Mouse (Mus musculus) megakaryocyte-erythroid progenitor cell, adult 5-6 weeks (primary cell): ENCODE measurements around the gene Olfr243. TPM values are rescaled to one million over a fixed set of nuclear protein-coding genes. Genes with fewer than 3 reads are reported as not detected.
"Not testable (repeated sequence)": the region's sequence is repeated elsewhere in the genome, so short reads cannot be mapped to it uniquely, and the experiment has no call there.

Experiments used
- ATAC-seq: replicated peaks from 2 replicates; pipeline ENCODE4 v1.8.0; 2016; ENCODE audit warnings: mild to moderate bottlenecking, inconsistent platforms; ENCODE audit not compliant: severe bottlenecking, poor library complexity, low FRiP score, low TSS enrichment
- total RNA-seq, 2 experiments: library from RNA; stranded (forward) in 1 of 2; stranded (reverse) in 1 of 2; fragments of 200-1000, 215-1000 nt in 1 of 2; fragments of >200 nt in 1 of 2; fragmentation: Nextera tagmentation in 1 of 2; gene quantifications; 2 replicates each; pipeline ENCODE4 v1.2.3; 2014 to 2017

Olfr243 gene
- total RNA-seq (2014; fragmentation: Nextera tagmentation) (not detected in 2 replicates), total RNA-seq (2017) (not detected in 2 replicates)

DNA sequence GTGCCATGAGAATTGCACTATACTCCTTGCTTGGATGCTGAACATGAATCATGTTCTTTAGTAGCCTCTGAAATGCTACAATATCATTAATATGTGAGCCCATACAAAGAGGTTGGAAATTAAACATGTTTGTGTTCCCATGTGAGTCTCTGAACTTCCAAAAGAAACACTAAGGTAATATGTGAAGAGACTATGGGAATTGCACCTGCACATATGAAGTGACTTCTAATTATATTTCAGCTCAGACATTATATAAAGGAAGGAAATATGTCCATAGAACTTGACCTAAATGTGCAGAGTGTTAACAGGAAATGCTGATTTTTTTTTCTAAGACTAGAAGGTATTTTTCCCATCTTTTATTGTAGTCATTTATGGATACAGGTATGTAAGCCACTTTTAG is at the start of gene Olfr243:
Gene Olfr243, plus strand, starts transcription at position 301 of the 400 bp plus-strand sequence.
- ATAC-seq, result no peak

GRCm38 (mm10) chr7:103671091-103671490 is 43.4 kb upstream of the Olfr243 start, which contains the start of gene Olfr624:
Olfr624 (minus strand) TSS chr7:103671191.
- ATAC-seq, result no peak

GRCm38 (mm10) chr7:103682420-103682819 is 32.1 kb upstream of the Olfr243 start, which contains the start of gene Olfr625-ps1:
Olfr625-ps1 (plus strand) TSS chr7:103682720.
- ATAC-seq, result no peak

GRCm38 (mm10) chr7:103699469-103699868 is 15.0 kb upstream of the Olfr243 start:
- ATAC-seq, result no peak

DNA sequence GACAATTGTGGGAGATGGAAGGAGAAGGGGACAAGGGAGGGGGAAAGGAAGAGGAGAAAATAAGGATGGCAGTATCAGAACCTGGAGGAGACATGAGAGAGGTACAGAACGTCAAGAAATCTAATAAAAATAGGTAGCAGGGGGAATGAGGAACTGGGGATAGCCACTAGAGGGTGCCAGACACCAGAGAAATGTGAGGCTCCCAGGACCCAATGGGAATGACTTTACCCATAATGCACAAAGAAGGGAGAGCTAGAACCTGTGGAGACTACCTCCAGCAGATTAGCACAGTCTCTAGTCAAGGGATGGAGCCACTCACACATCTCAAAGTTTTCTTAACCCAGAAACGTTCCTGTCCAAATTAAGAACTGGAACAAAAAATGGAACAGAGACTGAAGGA is 2.4 kb upstream of the Olfr243 start:
- peak; percentile 84 for ATAC-seq

GRCm38 (mm10) chr7:103716398-103716797 is 1.9 kb downstream of the Olfr243 start:
- ATAC-seq, result not testable (repeated sequence)

GRCm38 (mm10) chr7:103730074-103730473 is 15.6 kb downstream of the Olfr243 start, which contains the start of gene Olfr628:
Olfr628 (plus strand) TSS chr7:103730374.
- ATAC-seq, result no peak

GRCm38 (mm10) chr7:103744843-103745242 is 30.4 kb downstream of the Olfr243 start, which contains the start of gene Olfr629:
Olfr629 (minus strand) TSS chr7:103744943.
- no peak for ATAC-seq

DNA sequence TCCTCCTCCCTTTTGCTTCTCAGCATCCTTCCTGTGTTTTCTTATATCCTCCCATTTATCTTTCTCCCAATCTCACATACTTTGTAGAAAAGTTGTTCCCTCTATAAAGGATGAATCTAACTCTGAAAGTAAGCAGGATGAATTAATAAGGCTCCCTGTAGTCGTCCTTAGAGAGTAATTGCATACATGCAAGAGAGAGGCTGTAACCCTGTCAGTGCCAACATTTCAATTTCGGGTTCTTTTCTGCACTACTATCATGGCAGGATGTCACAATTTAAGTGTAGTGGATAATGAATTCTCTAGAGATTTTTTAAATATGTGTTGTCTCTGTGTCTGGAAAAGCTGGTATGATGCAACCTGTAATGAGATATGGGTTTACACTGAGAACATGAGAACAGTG is 42.8 kb downstream of the Olfr243 start, which contains the start of gene Olfr630:
Gene Olfr630, minus strand, starts transcription at position 101 of the 400 bp plus-strand sequence.
- no peak for ATAC-seq

DNA sequence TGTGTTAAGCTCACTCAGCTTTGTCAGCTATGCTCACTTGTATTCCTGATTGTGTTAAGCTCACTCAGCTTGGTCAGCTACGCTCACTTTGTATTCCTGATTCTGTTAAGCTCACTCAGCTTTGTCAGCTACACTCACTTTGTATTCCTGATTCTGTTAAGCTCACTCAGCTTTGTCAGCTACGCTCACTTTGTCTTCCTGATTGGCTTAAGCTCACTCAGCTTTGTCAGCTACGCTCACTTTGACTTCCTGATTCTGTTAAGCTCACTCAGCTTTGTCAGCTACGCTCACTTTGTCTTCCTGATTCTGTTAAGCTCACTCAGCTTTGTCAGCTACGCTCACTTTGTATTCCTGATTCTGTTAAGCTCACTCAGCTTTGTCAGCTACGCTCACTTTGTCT is 47.7 kb downstream of the Olfr243 start:
- not testable (repeated sequence) for ATAC-seq

GRCm38 (mm10) chr7:103767687-103768086 is 53.2 kb downstream of the Olfr243 start:
- peak; percentile 86 for ATAC-seq

Other genes with a start within 250 kb of the Olfr243 start
Only the 30 nearest of the 33 such genes appear.
- not detected in 2 replicates for gene Olfr609, start 216.6 kb upstream of the Olfr243 start, total RNA-seq (2014; fragmentation: Nextera tagmentation)
- not detected in 2 replicates for gene Olfr609, start 216.6 kb upstream of the Olfr243 start, total RNA-seq (2017)
- not detected in 2 replicates for gene Olfr610, start 202.5 kb upstream of the Olfr243 start, total RNA-seq (2014; fragmentation: Nextera tagmentation)
- gene Olfr610, start 202.5 kb upstream of the Olfr243 start, total RNA-seq (2017), result not detected in 2 replicates
- gene Olfr611, start 193.8 kb upstream of the Olfr243 start, total RNA-seq (2014; fragmentation: Nextera tagmentation), result not detected in 2 replicates
- gene Olfr611, start 193.8 kb upstream of the Olfr243 start, total RNA-seq (2017), result not detected in 2 replicates
- not detected in 2 replicates for gene Olfr612, start 172.0 kb upstream of the Olfr243 start, total RNA-seq (2014; fragmentation: Nextera tagmentation)
- not detected in 2 replicates for gene Olfr612, start 172.0 kb upstream of the Olfr243 start, total RNA-seq (2017)
- gene Olfr613, start 166.6 kb upstream of the Olfr243 start, total RNA-seq (2014; fragmentation: Nextera tagmentation), result not detected in 2 replicates
- gene Olfr613, start 166.6 kb upstream of the Olfr243 start, total RNA-seq (2017), result not detected in 2 replicates
- gene Olfr615, start 158.6 kb upstream of the Olfr243 start, total RNA-seq (2014; fragmentation: Nextera tagmentation), result not detected in 2 replicates
- not detected in 2 replicates for gene Olfr615, start 158.6 kb upstream of the Olfr243 start, total RNA-seq (2017)
- gene Olfr616, start 145.5 kb upstream of the Olfr243 start, total RNA-seq (2014; fragmentation: Nextera tagmentation), result not detected in 2 replicates
- gene Olfr616, start 145.5 kb upstream of the Olfr243 start, total RNA-seq (2017), result not detected in 2 replicates
- not detected in 2 replicates for gene Olfr617, start 141.6 kb upstream of the Olfr243 start, total RNA-seq (2014; fragmentation: Nextera tagmentation)
- not detected in 2 replicates for gene Olfr617, start 141.6 kb upstream of the Olfr243 start, total RNA-seq (2017)
- gene Olfr618, start 124.6 kb upstream of the Olfr243 start, total RNA-seq (2014; fragmentation: Nextera tagmentation), result not detected in 2 replicates
- not detected in 2 replicates for gene Olfr618, start 124.6 kb upstream of the Olfr243 start, total RNA-seq (2017)
- gene Olfr619, start 114.1 kb upstream of the Olfr243 start, total RNA-seq (2014; fragmentation: Nextera tagmentation), result not detected in 2 replicates
- not detected in 2 replicates for gene Olfr619, start 114.1 kb upstream of the Olfr243 start, total RNA-seq (2017)
- not detected in 2 replicates for gene Olfr620, start 102.1 kb upstream of the Olfr243 start, total RNA-seq (2014; fragmentation: Nextera tagmentation)
- gene Olfr620, start 102.1 kb upstream of the Olfr243 start, total RNA-seq (2017), result not detected in 2 replicates
- gene Olfr622, start 72.0 kb upstream of the Olfr243 start, total RNA-seq (2014; fragmentation: Nextera tagmentation), result not detected in 2 replicates
- not detected in 2 replicates for gene Olfr622, start 72.0 kb upstream of the Olfr243 start, total RNA-seq (2017)
- not detected in 2 replicates for gene Olfr623, start 51.0 kb upstream of the Olfr243 start, total RNA-seq (2014; fragmentation: Nextera tagmentation)
- not detected in 2 replicates for gene Olfr623, start 51.0 kb upstream of the Olfr243 start, total RNA-seq (2017)
- gene Olfr624, start 43.5 kb upstream of the Olfr243 start, total RNA-seq (2014; fragmentation: Nextera tagmentation), result not detected in 2 replicates
- gene Olfr624, start 43.5 kb upstream of the Olfr243 start, total RNA-seq (2017), result not detected in 2 replicates
- gene Olfr625-ps1, start 32.0 kb upstream of the Olfr243 start, total RNA-seq (2014; fragmentation: Nextera tagmentation), result not detected in 2 replicates
- not detected in 2 replicates for gene Olfr625-ps1, start 32.0 kb upstream of the Olfr243 start, total RNA-seq (2017)
- not detected in 2 replicates for gene Olfr628, start 15.7 kb downstream of the Olfr243 start, total RNA-seq (2014; fragmentation: Nextera tagmentation)
- gene Olfr628, start 15.7 kb downstream of the Olfr243 start, total RNA-seq (2017), result not detected in 2 replicates
- not detected in 2 replicates for gene Olfr629, start 30.3 kb downstream of the Olfr243 start, total RNA-seq (2014; fragmentation: Nextera tagmentation)
- gene Olfr629, start 30.3 kb downstream of the Olfr243 start, total RNA-seq (2017), result not detected in 2 replicates
- not detected in 2 replicates for gene Olfr630, start 42.7 kb downstream of the Olfr243 start, total RNA-seq (2014; fragmentation: Nextera tagmentation)
- not detected in 2 replicates for gene Olfr630, start 42.7 kb downstream of the Olfr243 start, total RNA-seq (2017)
- not detected in 2 replicates for gene Olfr69, start 56.9 kb downstream of the Olfr243 start, total RNA-seq (2014; fragmentation: Nextera tagmentation)
- not detected in 2 replicates for gene Olfr69, start 56.9 kb downstream of the Olfr243 start, total RNA-seq (2017)
- gene Olfr68, start 65.0 kb downstream of the Olfr243 start, total RNA-seq (2014; fragmentation: Nextera tagmentation), result not detected in 2 replicates
- gene Olfr68, start 65.0 kb downstream of the Olfr243 start, total RNA-seq (2017), result not detected in 2 replicates
- gene Olfr67, start 77.2 kb downstream of the Olfr243 start, total RNA-seq (2014; fragmentation: Nextera tagmentation), result not detected in 2 replicates
- gene Olfr67, start 77.2 kb downstream of the Olfr243 start, total RNA-seq (2017), result not detected in 2 replicates
- gene Hbb-bt, start 99.3 kb downstream of the Olfr243 start, total RNA-seq (2014; fragmentation: Nextera tagmentation), result 118 and 169 TPM in 2 replicates
- gene Hbb-bt, start 99.3 kb downstream of the Olfr243 start, total RNA-seq (2017), result 10.7 and 57.4 TPM in 2 replicates
- gene Hbb-bs, start 113.4 kb downstream of the Olfr243 start, total RNA-seq (2014; fragmentation: Nextera tagmentation), result 149 and 199 TPM in 2 replicates
- gene Hbb-bs, start 113.4 kb downstream of the Olfr243 start, total RNA-seq (2017), result 20.1 and 148 TPM in 2 replicates
- not detected in 2 replicates for gene Hbb-bh2, start 125.8 kb downstream of the Olfr243 start, total RNA-seq (2014; fragmentation: Nextera tagmentation)
- gene Hbb-bh2, start 125.8 kb downstream of the Olfr243 start, total RNA-seq (2017), result not detected in 2 replicates
- not detected in 2 replicates for gene Hbb-bh1, start 128.5 kb downstream of the Olfr243 start, total RNA-seq (2014; fragmentation: Nextera tagmentation)
- not detected in 2 replicates for gene Hbb-bh1, start 128.5 kb downstream of the Olfr243 start, total RNA-seq (2017)
- gene Hbb-y, start 138.5 kb downstream of the Olfr243 start, total RNA-seq (2014; fragmentation: Nextera tagmentation), result not detected in 2 replicates
- gene Hbb-y, start 138.5 kb downstream of the Olfr243 start, total RNA-seq (2017), result not detected in 2 replicates
- gene Olfr66, start 171.6 kb downstream of the Olfr243 start, total RNA-seq (2014; fragmentation: Nextera tagmentation), result not detected in 2 replicates
- gene Olfr66, start 171.6 kb downstream of the Olfr243 start, total RNA-seq (2017), result not detected in 2 replicates
- not detected in 2 replicates for gene Olfr64, start 179.8 kb downstream of the Olfr243 start, total RNA-seq (2014; fragmentation: Nextera tagmentation)
- gene Olfr64, start 179.8 kb downstream of the Olfr243 start, total RNA-seq (2017), result not detected in 2 replicates
- not detected in 2 replicates for gene Olfr65, start 188.8 kb downstream of the Olfr243 start, total RNA-seq (2014; fragmentation: Nextera tagmentation)
- gene Olfr65, start 188.8 kb downstream of the Olfr243 start, total RNA-seq (2017), result not detected in 2 replicates
- gene Olfr631, start 214.2 kb downstream of the Olfr243 start, total RNA-seq (2014; fragmentation: Nextera tagmentation), result not detected in 2 replicates
- gene Olfr631, start 214.2 kb downstream of the Olfr243 start, total RNA-seq (2017), result not detected in 2 replicates